Mouse (Mus musculus): ENCODE data around the gene Hoxd8.

DNA sequence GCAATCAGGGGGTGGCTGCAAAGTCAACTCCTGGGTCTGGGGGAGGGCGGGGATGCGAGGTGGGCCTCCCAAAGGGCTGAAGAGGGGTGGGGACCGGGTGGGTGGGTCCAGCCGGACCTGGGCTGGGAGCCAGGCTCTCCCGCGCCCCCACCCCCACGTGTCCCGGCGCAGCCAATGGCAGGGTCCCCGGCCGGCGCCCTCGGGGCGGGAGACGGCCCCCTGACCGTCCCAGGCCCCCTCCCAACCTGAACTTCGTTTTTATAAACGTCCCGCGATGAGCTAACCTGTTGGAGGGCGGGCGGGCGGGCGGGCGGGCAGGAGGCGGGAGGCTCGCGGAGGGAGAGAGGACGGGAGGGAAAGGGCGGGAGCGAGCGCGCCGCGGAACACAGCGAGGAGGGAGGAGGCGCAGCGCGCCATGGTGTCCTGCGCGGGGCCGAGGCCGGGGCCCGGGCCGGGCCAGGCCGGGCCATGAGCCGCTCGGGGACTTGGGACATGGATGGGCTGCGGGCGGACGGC is 36.5 kb upstream of the Hoxd8 start, which contains the start of gene Hoxd13:
- TF ChIP-seq FLI1 (IDR thresholded peaks at IDR 0.05; ENCODE audit: low read length) (no peak), GATA1 (IDR thresholded peaks at IDR 0.05; ENCODE audit: borderline replicate concordance, low read length) (no peak)
